Mouse (Mus musculus): ENCODE data around the gene Astl. TPM values are rescaled to one million over a fixed set of nuclear protein-coding genes. Genes with fewer than 3 reads are reported as not detected.

The Astl gene
- total and polyA plus RNA-seq, 2 experiments from 2014 or later = not detected

DNA sequence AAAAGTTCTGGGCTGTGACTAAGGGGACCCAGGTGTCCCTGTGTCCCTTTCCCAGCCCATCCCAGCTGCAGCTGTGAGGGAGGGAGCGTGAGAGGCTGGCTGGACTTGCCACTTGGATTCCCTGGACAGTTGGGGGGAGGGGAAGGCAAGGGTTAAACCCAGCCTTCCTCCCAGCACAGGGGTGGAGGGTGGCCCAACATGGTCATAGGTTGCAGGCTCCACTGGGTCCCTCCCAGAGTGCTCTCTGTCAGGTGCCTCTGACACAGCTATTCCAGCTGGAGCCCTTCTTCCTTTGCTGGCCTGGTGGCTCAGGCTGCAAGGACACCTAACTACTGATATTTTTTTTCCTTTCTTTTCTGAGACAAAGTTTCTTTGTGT lies 33.0 kb downstream of the Astl start:
- WGBS = 67% methylated on average over 1 of the region's 1 CpGs
- DNase-seq (ENCODE audit: low spot score) = no peak
- no peak overlapping the region for H3K4me2 ChIP-seq (ENCODE audit: low read depth, low read length, poor library complexity, severe bottlenecking)
- no peak for ATAC-seq (ENCODE audit: low FRiP score)
- no peak overlapping the region for H3K27ac ChIP-seq (ENCODE audit: low read depth, low read length)
- H3K4me3 ChIP-seq (ENCODE audit: low read depth, low read length) = no peak overlapping the region
- no peak for TF ChIP-seq CTCF (IDR thresholded peaks at IDR 0.05)
- no peak overlapping the region for H3K9ac ChIP-seq (replicated peaks; ENCODE audit: low read length, poor library complexity, severe bottlenecking)
- H3K27me3 ChIP-seq (ENCODE audit: insufficient read depth, low read length) = peaks cover 6% of the 10 kb centered on the region; the same call in 1 of the 2 replicates
- no peaks in the 10 kb centered on the region for H3K36me3 ChIP-seq (ENCODE audit: insufficient read depth, low read length)
- no peaks in the 10 kb centered on the region for H3K9me3 ChIP-seq (ENCODE audit: low read length)
- H3K4me1 ChIP-seq (ENCODE audit: insufficient read depth, low read length) = no peaks in the 10 kb centered on the region

DNA sequence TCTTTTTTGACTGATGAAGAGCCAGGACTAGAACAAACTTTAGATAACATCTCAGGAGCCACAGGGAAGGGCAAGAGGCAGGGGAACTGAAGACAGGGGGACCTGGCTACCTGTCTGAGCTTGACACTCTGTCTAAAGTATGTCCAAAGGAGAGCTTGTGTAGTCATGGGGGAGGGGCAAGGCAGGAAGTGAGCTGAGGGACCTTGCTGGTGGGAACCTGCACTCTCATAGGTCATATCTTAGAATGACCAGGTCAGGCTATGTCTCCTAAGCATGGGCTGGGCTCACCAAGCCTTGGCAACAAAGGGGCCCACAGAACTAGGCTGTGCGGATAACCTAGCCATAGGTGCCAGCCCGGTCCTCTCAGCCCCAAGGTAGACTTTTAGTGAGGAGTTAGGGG lies 33.6 kb downstream of the Astl start:
- 0 out of 2 replicates have a peak, but pooled peaks cover 2% of the 10 kb centered on the region for H3K27me3 ChIP-seq (ENCODE audit: insufficient read depth, low read length)
- TF ChIP-seq CTCF (IDR thresholded peaks at IDR 0.05) = no peak
- ATAC-seq (ENCODE audit: low FRiP score) (no peak), DNase-seq (ENCODE audit: low spot score) (no peak)
- no peak overlapping the region for H3K9ac ChIP-seq (replicated peaks; ENCODE audit: low read length, poor library complexity, severe bottlenecking)
- H3K27ac ChIP-seq (ENCODE audit: low read depth, low read length) = no peak overlapping the region
- no peak overlapping the region for H3K4me2 ChIP-seq (ENCODE audit: low read depth, low read length, poor library complexity, severe bottlenecking)
- 100% methylated on average over 2 of the region's 2 CpGs for WGBS
- H3K4me1 ChIP-seq (ENCODE audit: insufficient read depth, low read length) = no peaks in the 10 kb centered on the region
- no peaks in the 10 kb centered on the region for H3K36me3 ChIP-seq (ENCODE audit: insufficient read depth, low read length)
- no peak overlapping the region for H3K4me3 ChIP-seq (ENCODE audit: low read depth, low read length)
- H3K9me3 ChIP-seq (ENCODE audit: low read length) = no peaks in the 10 kb centered on the region

DNA sequence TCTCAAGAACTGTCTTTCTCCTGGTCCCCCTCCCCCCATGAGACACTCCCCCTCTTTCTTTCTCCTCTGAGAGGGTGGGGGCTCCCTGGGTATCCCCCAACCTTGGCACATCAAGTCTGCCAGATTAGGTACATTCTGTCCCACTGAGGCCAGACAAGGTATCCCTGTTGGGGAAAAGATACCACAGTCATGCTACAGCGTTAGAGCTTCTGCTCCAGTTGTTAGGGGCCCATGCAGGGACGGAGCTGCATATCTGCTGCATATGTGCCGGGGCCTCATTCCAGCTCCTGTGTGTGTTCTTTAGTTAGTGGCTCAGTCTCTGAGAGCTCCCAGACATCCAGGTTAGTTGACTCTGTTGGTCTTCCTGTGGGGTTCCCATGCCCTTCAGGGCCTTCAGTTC lies 35.7 kb downstream of the Astl start:
- no peak for ATAC-seq (ENCODE audit: low FRiP score)
- no peak overlapping the region for H3K4me2 ChIP-seq (ENCODE audit: low read depth, low read length, poor library complexity, severe bottlenecking)
- H3K9ac ChIP-seq (replicated peaks; ENCODE audit: low read length, poor library complexity, severe bottlenecking) = no peak overlapping the region
- H3K4me3 ChIP-seq (ENCODE audit: low read depth, low read length) = no peak overlapping the region
- DNase-seq (ENCODE audit: low spot score) = no peak
- no peaks in the 10 kb centered on the region for H3K36me3 ChIP-seq (ENCODE audit: insufficient read depth, low read length)
- 85% methylated on average over 3 of the region's 3 CpGs for WGBS
- H3K27me3 ChIP-seq (ENCODE audit: insufficient read depth, low read length) = no peaks in the 10 kb centered on the region
- no peaks in the 10 kb centered on the region for H3K4me1 ChIP-seq (ENCODE audit: insufficient read depth, low read length)
- TF ChIP-seq CTCF (IDR thresholded peaks at IDR 0.05) = no peak
- no peak overlapping the region for H3K27ac ChIP-seq (ENCODE audit: low read depth, low read length)
- no peaks in the 10 kb centered on the region for H3K9me3 ChIP-seq (ENCODE audit: low read length)

DNA sequence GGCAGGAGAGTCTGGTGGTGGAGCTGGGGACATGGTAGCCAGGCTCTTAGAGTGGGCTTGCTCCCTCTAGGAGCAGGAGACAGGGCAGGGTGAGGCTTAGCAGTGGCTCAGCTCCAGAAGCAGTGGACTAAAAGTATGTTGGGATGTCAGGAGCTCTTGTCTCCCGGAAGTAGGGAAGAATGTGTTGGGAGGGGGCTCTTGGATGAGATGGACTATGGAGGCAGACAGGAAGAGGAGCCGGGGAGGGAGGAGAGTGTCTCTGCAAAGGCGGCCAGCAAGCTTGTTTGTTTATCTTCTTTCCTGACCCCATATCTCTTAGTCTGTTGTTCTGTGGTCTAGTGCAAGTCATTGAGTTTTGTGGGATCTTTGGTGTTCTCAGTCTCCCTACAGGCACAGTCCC lies 36.6 kb downstream of the Astl start:
- TF ChIP-seq CTCF (IDR thresholded peaks at IDR 0.05) = no peak
- Histone ChIP-seq H3K36me3 (ENCODE audit: insufficient read depth, low read length) (no peaks in the 10 kb centered on the region), H3K4me1 (ENCODE audit: insufficient read depth, low read length) (no peaks in the 10 kb centered on the region), H3K27ac (ENCODE audit: low read depth, low read length) (no peak overlapping the region), H3K4me3 (ENCODE audit: low read depth, low read length) (no peak overlapping the region), H3K9ac (replicated peaks; ENCODE audit: low read length, poor library complexity, severe bottlenecking) (no peak overlapping the region), H3K9me3 (ENCODE audit: low read length) (no peaks in the 10 kb centered on the region), H3K27me3 (ENCODE audit: insufficient read depth, low read length) (no peaks in the 10 kb centered on the region), H3K4me2 (ENCODE audit: low read depth, low read length, poor library complexity, severe bottlenecking) (no peak overlapping the region)
- ATAC-seq (ENCODE audit: low FRiP score) = no peak
- no peak for DNase-seq (ENCODE audit: low spot score)
- WGBS = 73% methylated on average over 3 of the region's 3 CpGs

DNA sequence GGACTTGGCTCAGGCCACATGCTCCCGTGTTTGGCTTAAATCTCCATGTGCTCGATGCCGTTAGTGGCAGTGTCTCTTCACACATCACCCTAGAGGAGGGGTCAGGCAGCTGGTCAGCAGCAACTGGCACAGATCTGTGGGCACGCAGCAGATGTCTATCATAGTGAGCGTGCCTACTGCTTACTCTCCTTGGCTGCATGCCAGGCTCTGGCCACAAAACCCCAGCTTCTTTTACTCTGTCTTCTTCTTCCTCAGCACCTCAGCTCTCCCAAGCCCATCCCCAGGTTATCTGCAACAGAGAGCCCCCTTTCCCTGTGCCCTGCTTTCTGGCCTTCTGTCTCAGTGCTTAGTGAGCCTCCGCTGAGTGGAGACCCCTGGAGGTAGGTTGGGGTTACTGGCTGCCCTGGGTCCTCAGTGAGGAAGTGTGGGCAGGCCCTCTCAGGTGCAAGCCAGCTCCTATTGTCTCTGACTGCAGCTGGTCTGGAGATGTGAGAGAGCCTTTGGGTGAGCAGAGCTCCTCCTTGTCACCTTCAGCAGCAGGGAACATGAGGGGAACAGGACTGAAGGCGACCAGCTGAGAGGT lies 37.4 kb downstream of the Astl start:
- no peaks in the 10 kb centered on the region for H3K36me3 ChIP-seq (ENCODE audit: insufficient read depth, low read length)
- H3K27ac ChIP-seq (ENCODE audit: low read depth, low read length) = no peak overlapping the region
- H3K9ac ChIP-seq (replicated peaks; ENCODE audit: low read length, poor library complexity, severe bottlenecking) = no peak overlapping the region
- 47% methylated on average over 7 of the region's 7 CpGs for WGBS
- no peak for DNase-seq (ENCODE audit: low spot score)
- no peaks in the 10 kb centered on the region for H3K4me1 ChIP-seq (ENCODE audit: insufficient read depth, low read length)
- H3K27me3 ChIP-seq (ENCODE audit: insufficient read depth, low read length) = no peaks in the 10 kb centered on the region
- no peak overlapping the region for H3K4me2 ChIP-seq (ENCODE audit: low read depth, low read length, poor library complexity, severe bottlenecking)
- H3K9me3 ChIP-seq (ENCODE audit: low read length) = no peaks in the 10 kb centered on the region
- peak; percentile 54 for TF ChIP-seq CTCF (IDR thresholded peaks at IDR 0.05)
- no peak overlapping the region for H3K4me3 ChIP-seq (ENCODE audit: low read depth, low read length)
- ATAC-seq (ENCODE audit: low FRiP score) = no peak

GRCm38 (mm10) chr2:127376423-127377051 lies 38.1 kb downstream of the Astl start:
- Histone ChIP-seq H3K27ac (ENCODE audit: low read depth, low read length) (no peak overlapping the region), H3K9me3 (ENCODE audit: low read length) (no peaks in the 10 kb centered on the region), H3K4me2 (ENCODE audit: low read depth, low read length, poor library complexity, severe bottlenecking) (no peak overlapping the region), H3K36me3 (ENCODE audit: insufficient read depth, low read length) (no peaks in the 10 kb centered on the region), H3K9ac (replicated peaks; ENCODE audit: low read length, poor library complexity, severe bottlenecking) (no peak overlapping the region), H3K4me3 (ENCODE audit: low read depth, low read length) (no peak overlapping the region), H3K27me3 (ENCODE audit: insufficient read depth, low read length) (no peaks in the 10 kb centered on the region), H3K4me1 (ENCODE audit: insufficient read depth, low read length) (no peaks in the 10 kb centered on the region)
- ATAC-seq (ENCODE audit: low FRiP score) (no peak), DNase-seq (ENCODE audit: low spot score) (no peak)
- WGBS = 86% methylated on average over 6 of the region's 6 CpGs
- no peak for TF ChIP-seq CTCF (IDR thresholded peaks at IDR 0.05)

All from midbrain, postnatal 0 days (tissue).